Mouse (Mus musculus): ENCODE measurements at regions not wholly inside any gene's neighbourhood (a gene's known extent, or its start where the extent isn't known, plus 50 kb on each side); places are given as distances from the start of the nearest gene placed in this dataset.
A peak's percentile ranks its signal among the peaks of the same experiment; 100 is the strongest.

DNA sequence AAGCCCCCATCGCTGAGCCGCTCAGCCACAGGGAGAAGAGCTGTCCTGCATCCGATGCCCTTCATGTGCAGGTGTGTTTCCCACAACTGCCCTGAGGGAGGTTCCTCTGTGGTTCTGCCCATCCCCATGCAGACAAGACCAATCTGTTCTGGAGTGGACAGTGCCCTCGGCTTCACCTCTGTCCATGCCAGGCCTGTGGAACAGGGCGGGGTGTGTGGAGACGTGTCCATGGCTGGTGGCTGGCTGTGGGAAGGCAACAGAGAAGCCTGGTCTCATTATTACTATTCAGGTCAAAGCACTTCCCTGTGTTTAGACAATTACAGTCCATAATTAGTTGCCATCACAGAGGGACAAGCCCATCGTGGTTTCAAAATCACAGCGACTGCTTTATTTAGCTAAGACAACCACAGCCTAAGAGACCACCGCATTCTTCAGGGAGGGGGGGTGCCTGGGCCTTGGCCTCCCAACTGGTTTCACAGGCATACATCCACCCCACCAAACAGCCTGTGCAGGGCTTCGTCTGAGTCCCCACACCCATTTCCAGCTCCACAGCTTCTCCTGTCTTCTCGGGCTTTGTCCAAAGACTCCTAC lies 97.7 kb downstream of the Rplp1 start:
- no peak for DNase-seq (ENCODE audit: low spot score in 2 of 2)

DNA sequence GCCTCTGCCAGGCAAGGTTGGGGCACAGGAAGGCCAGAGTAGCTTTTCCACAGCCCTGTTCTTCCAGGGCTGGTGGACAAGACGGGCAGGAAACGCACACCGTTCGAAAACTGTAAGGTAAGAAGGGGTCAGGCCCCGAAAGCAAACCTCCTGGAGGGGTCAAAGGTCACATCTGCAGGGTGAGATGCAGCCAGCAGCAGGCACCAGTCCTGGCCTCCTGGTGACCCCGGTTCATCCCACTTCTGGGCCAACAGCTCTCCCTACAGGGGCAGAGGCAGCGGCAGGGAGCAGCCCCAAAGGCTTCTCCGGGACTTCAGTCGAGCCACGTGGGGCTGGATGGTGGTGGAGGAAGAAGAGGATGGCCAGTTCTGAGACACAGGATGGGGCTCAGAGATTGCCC lies 98.3 kb downstream of the Rplp1 start:
- no peak for DNase-seq (ENCODE audit: low spot score in 2 of 2)

DNA sequence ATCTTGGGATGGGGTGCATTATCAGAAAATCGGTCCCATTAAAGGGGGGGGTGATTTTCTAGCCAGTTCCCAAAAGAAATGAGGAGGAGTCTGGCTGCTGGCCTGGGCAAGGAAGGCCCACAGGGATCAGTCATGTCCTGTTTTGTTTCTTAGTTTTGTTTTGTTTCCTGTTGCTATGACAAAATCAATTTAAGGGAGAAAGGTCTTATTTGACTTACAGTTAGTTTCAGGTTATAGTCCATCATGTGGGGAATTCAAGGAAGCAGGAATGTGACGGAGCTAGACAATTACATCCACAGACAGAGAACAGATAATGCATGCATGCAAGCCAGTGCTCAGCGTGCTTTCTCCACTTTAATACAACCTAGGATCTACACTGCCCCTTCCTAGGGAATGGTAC lies 101.1 kb downstream of the Rplp1 start:
- DNase-seq (ENCODE audit: low spot score in 2 of 2), result no peak

DNA sequence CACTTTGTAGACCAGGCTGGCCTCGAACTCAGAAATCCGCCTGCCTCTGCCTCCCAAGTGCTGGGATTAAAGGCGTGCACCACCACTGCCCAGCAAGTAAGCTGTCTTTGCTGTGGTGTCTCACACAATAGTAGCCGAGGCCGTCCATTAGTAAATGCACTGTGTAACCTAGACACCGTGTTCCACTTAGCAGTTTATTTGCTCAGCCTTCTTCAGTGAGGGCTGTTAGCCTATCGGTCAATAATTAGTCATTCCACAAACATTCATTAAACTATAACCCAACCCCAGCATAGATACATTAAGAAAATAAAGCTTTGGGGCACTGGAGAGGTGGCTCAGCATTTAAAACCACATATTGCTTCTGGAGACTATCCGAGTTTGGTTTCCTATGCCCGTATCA lies 102.0 kb downstream of the Rplp1 start:
- DNase-seq (ENCODE audit: low spot score in 2 of 2), result no peak

DNA sequence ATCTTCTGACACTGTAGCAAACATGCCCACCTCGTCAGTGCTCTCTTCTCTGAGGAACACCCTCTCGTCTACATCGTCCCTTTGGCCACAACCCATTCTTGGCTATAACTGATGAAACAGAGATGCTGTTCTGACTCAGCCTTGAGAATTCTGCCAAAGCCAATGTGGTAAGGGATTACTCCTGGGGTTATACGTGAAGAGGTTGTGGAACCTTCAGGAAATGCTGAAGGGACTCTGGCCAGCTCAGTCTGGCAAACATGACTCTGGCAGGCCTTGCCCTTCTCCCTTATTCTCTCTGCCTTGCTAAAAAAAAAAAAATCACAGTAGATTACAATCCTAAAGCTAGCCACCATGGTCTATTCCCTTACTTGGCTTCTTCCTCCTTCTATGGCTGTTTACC lies 103.9 kb downstream of the Rplp1 start:
- no peak for DNase-seq (ENCODE audit: low spot score in 2 of 2)

DNA sequence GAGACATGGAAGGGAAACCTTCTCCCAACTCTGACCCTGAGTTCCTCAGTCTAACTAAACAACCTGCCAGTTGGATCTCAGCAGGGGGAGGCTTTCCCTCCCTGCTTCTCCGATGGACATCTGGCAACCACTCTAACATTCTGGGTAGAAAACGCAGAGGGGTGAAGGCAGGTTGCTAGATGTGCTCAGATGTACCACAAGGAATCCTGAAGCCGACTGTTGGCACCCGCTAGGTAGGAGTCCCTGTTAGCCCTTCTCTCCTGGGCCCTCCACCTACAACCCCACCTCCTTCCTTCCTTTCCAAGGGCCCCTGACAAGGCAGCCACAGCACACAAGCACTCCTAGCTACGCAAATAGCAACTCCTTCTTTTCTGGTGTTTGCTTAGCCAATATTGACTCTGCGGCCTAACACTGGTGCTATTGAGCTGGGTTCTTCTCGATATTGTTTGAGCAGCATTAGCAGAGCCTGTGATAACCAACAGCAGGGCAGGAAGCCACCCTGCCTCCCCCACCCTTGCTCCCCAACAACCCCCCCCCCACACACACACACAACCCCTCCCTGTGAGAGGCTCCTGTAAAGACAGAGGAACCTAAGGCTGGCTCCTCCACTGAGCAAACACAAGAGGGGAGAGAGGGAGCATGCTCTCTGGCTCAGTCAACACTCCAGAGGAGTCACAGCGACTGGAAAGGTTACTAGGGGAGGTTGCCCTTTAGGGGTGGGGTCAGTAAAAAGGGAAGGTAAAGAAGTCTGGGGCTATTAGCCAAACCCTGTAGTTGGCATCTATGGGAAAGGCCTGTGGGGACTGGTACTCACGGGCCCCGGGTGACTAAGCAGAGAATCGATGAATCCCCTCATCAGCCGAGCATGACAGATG lies 105.8 kb downstream of the Rplp1 start:
- DNase-seq (ENCODE audit: low spot score in 2 of 2), result no peak

- no peak for DNase-seq (ENCODE audit: low spot score in 2 of 2)
Observed at GRCm38 (mm10) chr9:61805971-61806370, 108.4 kb downstream of the Rplp1 start.

GRCm38 (mm10) chr9:61803555-61803954 lies 110.8 kb downstream of the Rplp1 start:
- no peak for DNase-seq (ENCODE audit: low spot score in 2 of 2)

- no peak for DNase-seq (ENCODE audit: low spot score in 2 of 2)
Observed at GRCm38 (mm10) chr9:61802694-61803093, 111.6 kb downstream of the Rplp1 start.

- DNase-seq (ENCODE audit: low spot score in 2 of 2), result no peak
Observed at GRCm38 (mm10) chr9:61799535-61799934, 114.8 kb downstream of the Rplp1 start.

DNA sequence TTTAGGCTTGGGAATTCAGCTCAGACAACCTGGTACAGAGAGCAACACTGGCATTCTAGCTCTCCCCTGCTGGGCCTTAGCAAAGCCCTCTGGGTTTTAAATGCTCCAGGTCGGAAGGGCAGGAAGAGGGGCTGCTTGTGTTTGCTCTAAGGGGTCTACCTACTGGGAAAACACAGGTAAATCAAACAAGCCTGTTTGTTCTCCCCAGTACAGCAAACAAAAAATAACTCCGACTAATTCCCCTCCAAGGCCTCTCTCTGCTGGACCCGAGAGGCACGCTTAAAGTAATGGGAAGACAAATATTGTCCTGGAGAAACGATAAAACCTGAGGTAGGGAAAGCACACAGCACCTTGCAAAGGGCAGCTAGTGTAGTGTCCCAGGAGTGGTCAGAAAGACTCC lies 118.4 kb downstream of the Rplp1 start:
- DNase-seq (ENCODE audit: low spot score in 2 of 2), result no peak

GRCm38 (mm10) chr9:61791435-61792064 lies 122.8 kb downstream of the Rplp1 start:
- peak; percentile 65 to 71 for DNase-seq (ENCODE audit: low spot score in 2 of 2)

DNA sequence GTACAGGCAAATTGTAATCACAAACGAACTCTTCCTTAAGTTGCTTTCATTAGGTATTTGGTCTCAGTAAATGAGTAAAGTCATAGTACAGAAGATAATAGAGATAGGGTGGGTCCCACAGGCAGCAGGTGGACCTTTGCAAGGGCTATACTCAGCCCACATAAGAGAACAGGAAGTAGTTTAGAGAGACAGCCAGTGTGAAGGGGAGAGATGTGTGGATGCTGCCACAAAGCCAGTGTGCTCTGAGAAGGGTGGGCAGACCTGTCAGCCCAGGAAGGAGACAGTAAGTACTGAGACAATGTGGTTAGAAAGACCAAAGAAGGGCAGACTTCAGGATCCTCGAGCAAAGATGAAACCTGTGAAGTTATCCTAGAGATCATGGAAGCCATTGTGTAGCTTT lies 123.5 kb downstream of the Rplp1 start:
- DNase-seq (ENCODE audit: low spot score in 2 of 2), result no peak

GRCm38 (mm10) chr9:61789066-61789897 lies 125.1 kb downstream of the Rplp1 start:
- peak in 1 of 2 experiments; percentile 44 for DNase-seq (ENCODE audit: low spot score in 2 of 2)

DNA sequence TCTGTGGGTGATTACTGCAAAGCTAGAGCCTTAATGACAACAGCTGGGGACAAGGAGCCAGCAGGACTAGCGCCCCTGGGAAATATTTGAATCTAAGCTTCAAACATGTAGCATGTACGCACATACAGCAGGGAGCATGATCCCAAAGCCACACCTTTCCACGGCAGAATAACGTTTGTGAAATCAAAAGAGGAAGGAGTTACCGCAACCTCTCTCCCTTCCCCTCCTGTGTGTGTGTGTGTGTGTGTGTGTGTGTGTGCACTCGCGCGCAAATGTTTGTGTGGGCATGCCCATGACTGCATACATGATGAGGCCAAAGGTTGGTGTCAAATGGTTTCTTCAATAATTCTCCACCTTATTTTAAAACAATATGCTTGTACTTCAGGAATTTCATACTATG lies 132.9 kb downstream of the Rplp1 start:
- no peak for DNase-seq (ENCODE audit: low spot score in 2 of 2)

GRCm38 (mm10) chr9:61780186-61780939 lies 134.0 kb downstream of the Rplp1 start:
- peak; percentile 30 to 63 for DNase-seq (ENCODE audit: low spot score in 2 of 2)

DNA sequence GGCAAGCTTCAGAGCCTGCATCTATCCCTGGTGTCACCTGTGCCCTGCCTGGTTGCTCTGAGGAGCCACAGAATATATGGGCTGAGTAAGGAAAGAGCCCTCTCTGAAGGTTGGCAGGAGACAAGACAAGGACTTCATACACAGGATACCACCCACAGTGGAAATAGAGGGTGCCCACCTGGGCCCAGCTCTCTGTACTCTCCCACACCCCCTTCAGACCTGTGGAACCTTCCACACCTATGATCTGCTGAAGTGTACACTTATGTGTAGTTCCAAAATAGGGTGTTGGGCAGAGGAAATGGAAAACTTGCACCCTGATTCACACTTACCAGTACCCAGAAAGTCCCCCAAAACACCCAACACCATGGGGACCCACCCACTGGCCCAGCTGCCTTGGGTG lies 135.2 kb downstream of the Rplp1 start:
- no peak for DNase-seq (ENCODE audit: low spot score in 2 of 2)

GRCm38 (mm10) chr9:61776446-61776845 lies 137.9 kb downstream of the Rplp1 start:
- no peak for DNase-seq (ENCODE audit: low spot score in 2 of 2)

DNA sequence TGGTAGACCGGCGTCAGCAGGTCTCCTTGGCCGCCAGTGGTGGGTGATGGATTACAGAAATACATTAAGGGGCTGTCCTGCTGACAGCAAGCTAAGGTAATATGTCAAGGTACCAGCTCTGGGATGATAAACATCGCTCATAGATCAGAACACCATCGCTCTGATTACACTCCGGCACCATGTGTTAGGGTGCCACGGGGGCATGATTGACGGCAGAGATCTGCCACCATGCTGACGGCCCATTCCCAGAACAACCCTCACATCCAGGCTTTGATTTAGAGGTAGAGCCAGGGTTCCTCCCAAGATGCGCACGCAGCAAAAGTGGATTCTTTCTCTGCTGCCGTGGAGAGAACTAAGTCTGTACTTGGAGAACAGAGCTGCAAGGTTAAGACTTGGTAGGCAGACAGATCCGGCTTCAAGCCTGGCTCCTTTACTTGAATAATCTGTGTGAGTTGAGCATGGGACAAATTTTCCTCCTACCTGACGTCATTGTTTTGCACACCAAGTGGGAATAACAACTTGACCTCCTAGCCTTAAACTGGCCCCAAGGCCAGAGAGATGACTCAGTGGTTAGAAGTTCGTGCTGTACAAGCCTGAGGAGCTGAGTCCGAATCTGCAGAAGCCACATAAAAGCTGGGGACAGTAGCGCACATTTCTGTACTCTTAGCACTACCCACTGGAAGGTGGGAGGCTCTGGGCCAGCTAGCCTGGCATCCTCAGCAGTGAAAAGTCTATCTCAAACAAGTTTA lies 144.0 kb downstream of the Rplp1 start:
- no peak for DNase-seq (ENCODE audit: low spot score in 2 of 2)

DNA sequence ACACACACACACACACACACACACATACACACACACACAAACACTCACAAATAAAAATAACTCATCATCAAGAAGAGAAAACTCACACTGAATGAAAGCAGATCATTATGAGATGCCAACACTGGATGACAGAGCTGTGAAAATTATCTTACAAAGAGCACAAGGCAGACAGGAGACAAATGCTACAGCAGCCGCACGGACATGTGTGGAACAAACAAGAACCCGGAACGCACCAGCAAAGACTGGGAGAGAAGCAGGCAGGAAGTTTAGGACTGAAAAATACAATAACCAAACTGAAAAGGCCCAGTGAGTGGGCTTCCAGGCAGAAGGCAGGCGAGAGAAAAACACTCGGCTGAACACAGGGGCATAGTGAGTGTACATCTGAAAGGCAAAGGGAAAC lies 148.2 kb downstream of the Rplp1 start:
- DNase-seq (ENCODE audit: low spot score in 2 of 2), result no peak
